Mouse (Mus musculus) kidney, postnatal 0 days (tissue): Measurements from ENCODE around the gene Cd33. TPM values are rescaled to one million over a fixed set of nuclear protein-coding genes. Genes with fewer than 3 reads are reported as not detected.

ENCODE experiments used
- ATAC-seq: fragments of 200-750 bp; cut with Nextera tagmentation; replicated peaks from 2 replicates; pipeline ENCODE4 v1.8.0; 2017; ENCODE audit warnings: low read depth, moderate number of reproducible peaks, moderate TSS enrichment, moderate library complexity; ENCODE audit not compliant: low FRiP score
- DNase-seq: peaks from one replicate; pipeline ENCODE4 v3.0.0-alpha.2; 2016; ENCODE audit warnings: low spot score
- H3K27ac ChIP-seq: fragments of 300-500 bp; sonication (generic); 2 replicates; pipeline ENCODE4 v1.5.1; 2014; ENCODE audit warnings: mild to moderate bottlenecking
- H3K27me3 ChIP-seq: fragments of 300-500 bp; sonication (generic); 2 replicates; pipeline ENCODE4 v1.6.1; 2014; ENCODE audit warnings: low read length, mixed read lengths; ENCODE audit not compliant: insufficient read depth
- H3K36me3 ChIP-seq: fragments of 300-500 bp; sonication (generic); 2 replicates; pipeline ENCODE4 v1.6.1; 2014; ENCODE audit warnings: low read length, mixed read lengths; ENCODE audit not compliant: insufficient read depth
- H3K4me1 ChIP-seq: fragments of 300-500 bp; sonication (generic); replicated peaks from 2 replicates; pipeline ENCODE4 v1.6.1; 2014; ENCODE audit warnings: antibody characterized with exemption, low read length, mixed read lengths; ENCODE audit not compliant: insufficient read depth
- H3K4me2 ChIP-seq: fragments of 300-500 bp; sonication (generic); 2 replicates; pipeline ENCODE4 v1.6.1; 2014; ENCODE audit warnings: mild to moderate bottlenecking, low read length, moderate library complexity, mixed read lengths
- H3K4me3 ChIP-seq: fragments of 300-500 bp; sonication (generic); replicated peaks from 2 replicates; pipeline ENCODE4 v1.5.1; 2014; ENCODE audit warnings: low read depth, low read length
- H3K9ac ChIP-seq: fragments of 300-500 bp; sonication (generic); 2 replicates; pipeline ENCODE4 v1.6.1; 2014; ENCODE audit warnings: low read depth, low read length
- H3K9me3 ChIP-seq: fragments of 300-500 bp; sonication (generic); replicated peaks from 2 replicates; pipeline ENCODE4 v1.6.1; 2016; ENCODE audit warnings: low read length, inconsistent platforms, mixed read lengths
- CTCF ChIP-seq: IDR thresholded peaks from 2 replicates; pipeline ENCODE4 v1.5.1; 2016; ENCODE audit warnings: antibody characterized with exemption, low read depth, mild to moderate bottlenecking, moderate library complexity
- WGBS: fragments of 180-500 bp; shearing (Covaris S2); extraction: QIAGEN DNeasy Blood & Tissue Kit; methylation state at CpG from one replicate; pipeline ENCODE4 v1.1.7; 2014; 5-methylcytosine and 5-hydroxymethylcytosine counted together
- polyA plus RNA-seq: library from polyadenylated mRNA; unstranded; fragments of >200 nt; fragmentation: Nextera tagmentation; extraction: Ambion mirVana; gene quantifications from 2 replicates; pipeline ENCODE4 v1.2.1, GENCODE M21; 2015

Gene Cd33
- 0.75 and 1.2 TPM in 2 replicates for polyA plus RNA-seq

DNA sequence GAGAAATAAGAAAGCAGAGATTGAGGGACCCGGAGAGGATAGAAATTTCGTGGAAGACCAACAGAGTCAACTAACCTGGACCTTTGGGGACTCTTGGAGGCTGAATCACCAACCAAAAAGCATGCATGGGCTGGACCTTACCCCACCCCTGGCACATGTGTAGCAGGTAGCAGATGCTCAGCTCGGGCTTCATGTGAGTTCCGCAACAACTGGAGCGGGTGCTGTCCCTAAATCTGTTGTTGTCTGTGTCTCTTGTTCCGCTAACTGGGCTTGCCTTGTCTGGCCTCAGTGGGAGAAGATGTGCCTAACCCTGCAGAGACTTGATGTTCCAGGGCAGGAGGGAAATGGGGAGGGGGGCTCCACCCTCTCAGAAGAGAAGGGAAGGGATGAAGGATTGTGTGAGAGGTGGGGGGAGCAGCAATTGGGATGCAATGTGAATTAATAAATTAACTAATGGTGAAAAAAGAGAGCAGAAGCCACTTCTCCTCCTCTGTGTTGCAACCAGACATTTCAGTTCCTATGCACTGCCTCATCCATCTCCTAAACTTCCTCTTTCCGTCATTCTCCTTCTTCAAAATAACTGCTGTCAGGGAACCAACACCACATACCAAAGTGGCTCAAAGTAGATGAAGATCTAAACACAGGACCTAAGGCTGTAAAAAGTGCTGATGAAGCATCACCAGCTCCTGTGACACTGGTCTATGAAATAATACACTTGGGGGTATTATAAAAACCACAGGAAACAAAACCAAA is at the start of gene Cd33:
Cd33 (minus strand) TSS at position 204 of the 753 bp plus-strand sequence.
- ATAC-seq (no peak), DNase-seq (no peak)
- no peak within 1 kb of the TSS for H3K9ac ChIP-seq
- H3K4me1 ChIP-seq: no peaks in the 10 kb centered on the region
- no peaks in the 10 kb centered on the region for H3K27me3 ChIP-seq
- no peak within 1 kb of the TSS for H3K4me3 ChIP-seq
- WGBS: 76% methylated on average over 7 of the region's 7 CpGs
- no peaks in the 10 kb centered on the region for H3K9me3 ChIP-seq
- no peak within 1 kb of the TSS for H3K27ac ChIP-seq
- no peaks in the 10 kb centered on the region for H3K36me3 ChIP-seq
- H3K4me2 ChIP-seq: no peak within 1 kb of the TSS
- TF ChIP-seq CTCF: no peak

DNA sequence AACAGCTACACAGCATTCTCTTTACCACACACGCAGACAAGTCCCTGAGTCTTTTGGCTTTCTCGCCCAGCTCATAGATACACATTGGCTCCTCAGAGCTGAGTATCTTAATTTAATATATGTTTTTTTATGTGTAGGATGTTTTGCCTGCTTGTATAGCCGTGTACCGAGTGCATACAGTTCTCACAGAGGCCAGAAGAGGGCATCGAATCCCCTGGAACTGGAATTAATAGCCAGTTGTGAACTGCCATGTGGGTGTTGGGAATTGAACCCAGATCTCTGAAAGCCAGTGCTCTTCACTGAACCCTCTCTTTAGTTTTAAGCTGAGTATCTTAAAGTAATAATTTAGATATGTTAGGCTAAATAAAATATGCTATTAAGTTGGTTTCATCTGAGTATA is 40.6 kb upstream of the Cd33 start:
- Histone ChIP-seq H3K27ac (no peak overlapping the region), H3K27me3 (no peaks in the 10 kb centered on the region), H3K4me2 (no peak overlapping the region), H3K9me3 (no peaks in the 10 kb centered on the region), H3K36me3 (peaks cover 53% of the 10 kb centered on the region), H3K9ac (no peak overlapping the region), H3K4me3 (no peak overlapping the region), H3K4me1 (0 out of 2 replicates have a peak, but pooled peaks cover 6% of the 10 kb centered on the region)
- ATAC-seq (no peak), DNase-seq (peak; percentile 3)
- WGBS: 89% methylated on average over 5 of the region's 5 CpGs
- peak; percentile 32; the same call in 1 of the 2 replicates for TF ChIP-seq CTCF

DNA sequence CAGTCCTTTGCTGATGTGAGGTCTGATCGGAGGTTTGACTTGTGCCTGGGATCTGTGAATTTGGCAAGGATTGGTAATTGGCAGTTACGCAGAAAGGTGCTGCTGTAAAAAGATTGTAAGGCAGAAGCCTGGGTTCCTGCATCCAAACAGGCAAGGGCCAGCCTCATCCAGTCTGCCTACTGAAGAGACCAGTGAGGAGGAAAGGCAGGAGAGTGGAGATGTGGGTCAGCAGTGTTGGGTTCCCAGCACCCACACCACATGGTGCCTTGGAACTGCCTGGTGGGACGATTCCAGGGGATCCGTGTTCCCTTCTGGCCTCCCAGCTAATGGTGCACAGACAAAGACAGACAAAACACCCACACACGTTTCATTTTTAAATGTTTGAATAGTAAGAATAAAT is 36.3 kb upstream of the Cd33 start:
- Histone ChIP-seq H3K9ac (peak overlapping the region; percentile 74), H3K27me3 (no peaks in the 10 kb centered on the region), H3K4me3 (peak overlapping the region; percentile 56), H3K4me1 (0 out of 2 replicates have a peak, but pooled peaks cover 6% of the 10 kb centered on the region), H3K4me2 (peak overlapping the region; percentile 65), H3K36me3 (peaks cover 16% of the 10 kb centered on the region), H3K27ac (peak overlapping the region; percentile 85; the same call in 1 of the 2 replicates), H3K9me3 (no peaks in the 10 kb centered on the region)
- ATAC-seq (no peak), DNase-seq (no peak)
- TF ChIP-seq CTCF: no peak
- 47% methylated on average over 5 of the region's 5 CpGs for WGBS

- Histone ChIP-seq H3K36me3 (peaks cover 11% of the 10 kb centered on the region), H3K9ac (peak within 1 kb of the TSS; percentile 74), H3K4me3 (peak within 1 kb of the TSS; percentile 56), H3K27ac (peak within 1 kb of the TSS; percentile 85), H3K4me1 (0 out of 2 replicates have a peak, but pooled peaks cover 6% of the 10 kb centered on the region), H3K27me3 (no peaks in the 10 kb centered on the region), H3K4me2 (peak within 1 kb of the TSS; percentile 65), H3K9me3 (no peaks in the 10 kb centered on the region)
- WGBS: under 1% methylated on average over 37 of the region's 37 CpGs
- DNase-seq (peak; percentile 98), ATAC-seq (peak; percentile 97)
- no peak for TF ChIP-seq CTCF
Measured at GRCm38 (mm10) chr7:43579440-43580171, 35.4 kb upstream of the Cd33 start, which contains the start of gene Zfp719. TSS of gene Zfp719 (plus strand) at chr7:43579610.

DNA sequence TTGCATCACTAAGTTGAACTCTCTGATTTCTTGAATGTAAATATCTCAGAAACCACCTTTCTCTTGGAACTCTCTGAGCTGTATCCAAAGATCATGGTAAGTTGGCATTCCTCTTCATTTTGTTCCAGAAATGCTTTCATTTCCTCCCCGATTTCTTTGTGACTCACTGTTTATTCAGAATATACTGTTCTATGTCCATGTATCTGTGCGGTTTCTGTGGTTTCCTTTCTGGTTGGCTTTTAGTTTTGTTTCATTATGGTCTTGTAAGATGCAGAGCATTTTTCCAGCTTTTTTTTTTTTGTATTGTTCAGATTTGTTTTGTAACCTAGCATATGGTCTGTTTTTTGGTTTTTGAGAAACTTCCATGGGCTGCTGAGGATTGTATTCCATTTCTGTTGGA is 27.0 kb upstream of the Cd33 start:
- WGBS: 97% methylated on average over 2 of the region's 2 CpGs
- H3K4me3 ChIP-seq: no peak overlapping the region
- ATAC-seq (no peak), DNase-seq (no peak)
- no peak overlapping the region for H3K4me2 ChIP-seq
- H3K27me3 ChIP-seq: no peaks in the 10 kb centered on the region
- H3K9me3 ChIP-seq: no peaks in the 10 kb centered on the region
- H3K4me1 ChIP-seq: no peaks in the 10 kb centered on the region
- H3K27ac ChIP-seq: no peak overlapping the region
- no peak for TF ChIP-seq CTCF
- no peak overlapping the region for H3K9ac ChIP-seq
- peaks cover 44% of the 10 kb centered on the region for H3K36me3 ChIP-seq

DNA sequence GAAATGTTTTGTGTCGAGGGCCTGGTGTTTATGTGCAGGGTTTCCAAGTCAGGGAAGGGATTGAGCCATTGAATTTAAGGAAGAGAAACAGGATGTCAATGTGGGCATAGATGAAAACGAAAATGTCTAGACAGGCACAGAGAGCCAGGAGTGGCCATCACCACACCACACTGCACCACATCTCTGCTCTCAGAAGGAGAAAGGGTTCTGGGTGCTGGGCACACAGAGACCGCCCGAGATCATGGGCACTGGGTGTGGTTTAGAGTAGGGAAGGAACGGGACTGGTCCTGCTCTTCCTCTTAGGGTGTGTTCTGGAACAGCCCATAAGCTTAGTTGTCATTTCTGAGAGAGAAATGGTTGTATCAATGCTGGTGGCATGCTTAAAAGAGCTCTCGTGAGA is 19.1 kb upstream of the Cd33 start:
- Histone ChIP-seq H3K27me3 (no peaks in the 10 kb centered on the region), H3K27ac (no peak overlapping the region), H3K9me3 (no peaks in the 10 kb centered on the region), H3K4me1 (peaks cover 6% of the 10 kb centered on the region; the same call in 1 of the 2 replicates), H3K4me3 (peak overlapping the region; percentile 77; the same call in 1 of the 2 replicates), H3K9ac (no peak overlapping the region), H3K4me2 (peak overlapping the region; percentile 93), H3K36me3 (peaks cover 13% of the 10 kb centered on the region; the same call in 1 of the 2 replicates)
- no peak for TF ChIP-seq CTCF
- 51% methylated on average over 6 of the region's 6 CpGs for WGBS
- DNase-seq: no peak
- ATAC-seq: no peak
